Mouse (Mus musculus): Measurements from ENCODE around the gene Cbarp. TPM values are rescaled to one million over a fixed set of nuclear protein-coding genes. Genes with fewer than 3 reads are reported as not detected.
A peak's percentile ranks its signal among the peaks of the same experiment; 100 is the strongest.

Cbarp gene
- total RNA-seq, 2 experiments from 2014 or later: 1.2 to 1.6 TPM

- DNase-seq: no peak
These were observed 3.0 kb upstream of the Cbarp start for GRCm38 (mm10) chr10:80143664-80144063.

DNA sequence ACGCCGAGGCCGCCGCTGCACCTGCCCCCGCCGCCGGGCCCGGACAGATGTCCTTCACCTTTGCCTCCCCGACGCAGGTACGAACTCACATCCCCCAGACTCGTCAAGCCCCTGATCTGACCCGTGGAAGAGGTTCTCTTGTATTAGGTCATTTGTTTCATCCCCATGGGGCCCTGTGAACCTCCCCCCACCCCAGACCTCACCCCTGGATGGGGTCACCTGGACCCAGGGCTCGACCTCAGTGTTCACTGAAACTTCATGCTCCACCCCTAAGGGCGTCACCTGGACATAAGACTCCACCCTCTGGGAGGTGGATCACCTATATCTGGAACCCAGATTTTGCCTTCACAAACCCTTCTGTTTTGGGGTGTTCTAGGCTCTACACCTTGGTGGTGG, 1.9 kb upstream of the Cbarp start:
- DNase-seq: no peak

DNA sequence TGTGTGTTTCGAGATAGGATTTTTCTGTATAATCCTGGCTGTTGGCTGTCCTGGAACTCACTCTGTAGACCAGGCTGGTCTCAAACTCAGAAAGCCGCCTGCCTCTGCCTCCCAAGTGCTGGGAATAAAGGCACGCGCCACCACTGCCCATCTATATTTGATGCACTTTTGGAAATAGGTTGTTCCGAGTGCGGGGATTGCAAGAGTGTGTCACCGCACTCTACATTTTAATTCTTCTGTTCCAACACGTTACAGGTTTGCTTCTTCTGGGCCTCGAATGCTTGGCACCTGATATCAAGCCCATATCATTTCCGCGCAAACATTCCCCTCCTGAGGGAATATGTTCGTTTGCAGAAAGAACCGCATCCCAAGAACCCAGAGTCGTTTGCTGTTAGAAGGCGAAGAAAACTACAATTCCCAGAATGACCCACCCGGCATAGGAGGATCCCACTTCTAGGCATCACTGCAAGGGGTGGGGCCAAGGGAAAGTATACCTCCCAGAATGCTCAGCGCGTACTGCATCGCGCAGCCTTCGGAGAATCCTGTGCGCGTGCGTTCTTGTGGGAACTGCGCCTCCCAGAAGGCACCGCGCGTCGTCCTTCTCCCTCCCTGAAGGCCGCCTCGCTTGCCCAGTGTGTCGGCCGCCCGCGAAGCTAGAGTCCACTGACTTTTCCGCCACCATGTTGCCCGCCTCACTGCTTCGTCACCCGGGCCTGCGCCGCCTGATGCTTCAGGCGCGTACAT, 1.3 kb upstream of the Cbarp start:
- DNase-seq: peak; percentile 94

- peak; percentile 96 for DNase-seq
These were observed 608 bp upstream of the Cbarp start for GRCm38 (mm10) chr10:80141243-80141642.

DNA sequence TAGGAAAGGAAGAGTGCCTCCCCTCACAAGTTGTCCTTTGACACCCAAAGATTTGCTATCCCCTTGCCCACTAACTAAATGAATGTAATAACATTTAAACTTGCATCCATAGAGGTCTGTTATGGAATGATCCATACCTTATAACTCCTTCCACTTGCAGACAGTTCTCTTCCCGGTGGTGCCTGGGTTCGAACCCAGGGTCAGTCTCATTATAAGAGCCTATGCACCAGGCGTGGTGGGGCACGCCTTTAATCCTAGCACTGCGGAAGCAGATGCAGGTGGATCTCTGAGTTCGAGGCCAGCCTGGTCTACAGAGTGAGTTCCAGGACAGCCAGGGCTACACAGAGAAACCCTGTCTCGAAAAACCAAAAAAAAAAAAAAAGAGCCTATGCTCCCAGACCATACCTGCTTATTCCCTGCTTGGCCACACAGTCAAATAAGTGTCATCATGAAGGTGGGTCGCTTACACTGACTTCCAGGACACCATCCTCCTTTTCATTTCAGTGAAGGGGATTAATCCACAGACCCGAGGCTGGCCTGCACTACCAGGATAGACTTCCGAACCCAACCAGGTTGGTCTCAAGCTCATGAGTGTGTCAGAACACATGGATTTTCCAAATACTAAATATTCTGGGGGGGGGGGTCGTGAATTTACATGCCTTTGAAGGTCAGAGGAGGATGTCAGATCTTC, 515 bp downstream of the Cbarp start:
- no peak for DNase-seq

DNA sequence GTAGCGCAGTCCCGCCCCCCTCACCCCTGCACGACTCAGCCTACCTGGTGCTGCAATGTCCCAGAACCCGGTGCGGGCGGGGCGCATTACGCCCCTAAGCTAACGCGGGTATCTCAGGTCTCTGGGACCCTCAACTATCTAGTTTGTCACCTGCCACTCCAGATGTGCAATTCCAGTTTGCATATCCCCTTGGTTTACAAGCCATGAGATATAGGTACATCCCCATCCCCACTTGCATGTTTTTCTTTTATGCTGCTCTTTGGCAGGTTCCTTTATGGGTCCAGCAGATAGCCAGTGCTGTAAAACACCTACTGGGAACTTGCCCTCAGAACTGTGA, 1.2 kb downstream of the Cbarp start:
- DNase-seq: no peak

GRCm38 (mm10) chr10:80138553-80139438, 1.8 kb downstream of the Cbarp start, which contains the start of gene Atp5d:
Atp5d (plus strand) TSS chr10:80138632.
- peak; percentile 58 for DNase-seq

DNA sequence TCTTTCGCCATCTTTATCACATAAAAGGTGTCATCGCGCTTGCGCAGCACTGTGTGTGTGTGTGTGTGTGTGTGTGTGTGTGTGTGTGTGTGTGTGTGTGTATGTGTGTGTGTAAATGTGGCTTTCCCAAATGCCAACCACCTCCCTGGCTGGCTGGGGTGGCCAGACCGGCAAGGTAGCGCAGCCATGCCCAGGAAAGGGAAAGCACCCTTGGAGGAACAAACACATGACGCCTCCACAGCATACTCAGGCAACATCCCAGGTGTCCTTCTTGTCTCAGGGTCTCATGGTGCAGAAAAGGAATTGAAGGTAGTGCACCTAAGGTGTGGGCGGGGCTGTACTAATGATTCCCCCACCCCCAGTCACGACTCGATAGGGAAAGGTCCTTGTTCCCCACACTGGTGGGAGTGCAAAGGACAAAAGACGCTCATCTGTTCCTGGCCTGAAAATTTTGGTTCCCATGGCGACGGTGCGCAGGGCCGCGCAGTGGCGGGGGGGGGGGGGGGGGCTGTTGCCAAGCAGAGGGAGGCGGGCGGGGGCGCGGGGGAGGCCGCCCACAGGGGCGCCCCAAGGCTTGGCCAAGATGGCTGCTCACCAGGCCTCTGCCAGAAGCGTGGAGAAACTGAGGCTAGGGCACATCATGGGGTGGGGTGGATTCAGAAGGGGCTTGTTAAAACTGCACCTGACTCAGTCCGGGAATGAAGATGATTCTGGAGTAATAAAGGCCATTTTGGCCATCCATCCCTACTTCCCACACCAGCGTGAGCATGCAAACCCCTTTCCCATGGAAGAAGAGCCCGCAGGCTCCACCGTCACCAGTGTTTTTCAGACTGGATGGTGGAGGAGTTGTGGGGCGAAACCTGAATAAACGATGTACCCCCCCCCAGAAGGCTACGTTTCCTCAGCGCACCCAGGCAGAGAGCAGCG, 2.7 kb downstream of the Cbarp start:
- DNase-seq: no peak

- DNase-seq: no peak
These were observed 3.5 kb downstream of the Cbarp start for GRCm38 (mm10) chr10:80136952-80137625.

DNA sequence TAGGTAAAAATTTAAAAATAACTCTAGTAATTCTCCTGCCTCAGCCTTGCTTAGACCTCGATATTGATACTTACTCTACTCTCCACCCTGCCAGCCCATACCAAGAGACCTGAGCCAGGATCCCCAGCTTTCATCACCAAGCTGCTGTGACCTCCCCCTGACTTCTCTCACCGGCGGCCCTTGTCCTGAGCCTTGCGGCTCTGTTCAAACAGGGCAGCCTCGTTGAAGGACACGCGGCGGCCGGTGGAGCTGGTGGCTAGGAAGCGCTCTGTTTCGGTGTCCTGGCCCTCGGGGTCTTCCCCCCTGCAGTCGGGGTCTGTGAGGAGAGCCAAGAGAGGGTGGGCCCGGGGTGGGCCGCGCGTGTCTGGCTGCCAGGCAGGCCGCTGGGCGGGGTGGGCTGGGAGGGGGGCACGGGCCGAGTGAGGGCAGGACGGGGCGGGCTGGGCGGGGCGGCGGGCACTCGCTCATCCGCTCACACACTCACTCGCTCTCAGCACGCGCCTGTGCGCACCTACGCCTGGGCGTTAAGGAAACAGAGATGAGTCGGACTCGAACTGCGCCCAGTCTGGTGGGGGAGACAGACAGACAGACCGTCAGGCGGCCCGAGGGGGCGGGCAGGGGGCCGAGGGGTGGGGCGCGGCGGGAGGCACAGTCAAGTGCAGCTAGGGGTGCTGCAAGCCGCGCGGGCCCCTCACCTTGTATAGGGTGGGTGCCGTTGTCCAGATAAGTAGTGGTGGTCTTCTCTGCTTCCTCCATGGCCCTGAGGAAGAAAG, 4.3 kb downstream of the Cbarp start:
- no peak for DNase-seq

- no peak for DNase-seq
These were observed 5.0 kb downstream of the Cbarp start for GRCm38 (mm10) chr10:80135641-80136040.

DNA sequence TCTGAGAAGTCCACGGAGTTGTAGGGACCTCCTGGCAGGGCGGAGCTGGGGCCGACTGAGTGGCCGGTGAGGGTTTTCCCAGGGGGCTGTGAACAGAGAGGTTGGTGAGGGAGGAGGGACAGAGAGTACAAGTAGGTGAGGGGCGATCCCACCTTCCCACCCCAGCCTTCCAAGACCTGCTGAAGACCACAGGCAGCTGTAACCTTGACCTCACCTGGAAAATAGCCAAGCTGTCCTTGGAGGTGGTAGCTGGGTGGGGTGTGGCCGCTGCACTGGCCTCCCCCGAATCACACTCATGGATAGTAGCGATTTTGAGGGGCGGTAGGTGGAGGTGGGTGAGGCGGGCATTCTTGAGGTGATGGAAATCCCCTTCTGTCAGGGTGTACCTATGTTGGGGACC, 5.5 kb downstream of the Cbarp start:
- no peak for DNase-seq

- no peak for DNase-seq
These were observed 6.2 kb downstream of the Cbarp start for GRCm38 (mm10) chr10:80134421-80134820.

DNA sequence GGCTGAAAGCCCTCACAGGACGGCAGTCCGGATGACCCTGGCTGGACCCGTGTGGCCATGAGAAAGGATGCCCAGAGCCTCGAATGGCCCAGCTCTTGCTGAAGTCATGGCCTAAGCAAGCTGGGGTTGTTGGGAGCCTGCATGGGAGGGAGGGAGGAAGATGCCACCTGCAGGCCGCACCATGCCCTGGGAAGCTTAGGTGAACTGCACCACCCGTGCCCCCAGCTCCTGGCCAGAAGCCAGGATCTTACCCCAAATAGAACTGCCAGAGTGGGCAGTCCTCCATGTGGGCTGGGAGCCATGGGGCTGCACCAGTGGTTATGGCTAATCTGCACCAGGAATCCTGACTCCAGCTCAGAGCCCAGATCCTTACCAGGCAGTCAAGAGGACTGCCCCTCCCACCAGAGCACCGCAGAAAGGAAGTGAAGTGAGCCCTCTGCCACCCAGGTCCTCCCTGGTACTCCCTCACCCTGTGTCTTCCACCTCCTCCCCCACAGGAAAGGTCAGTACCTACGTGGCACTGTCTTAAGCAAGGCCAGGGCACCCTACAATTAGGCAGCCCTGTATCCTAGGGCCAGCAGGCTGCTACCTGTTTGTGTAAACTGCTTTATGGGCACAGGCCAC, 7.3 kb downstream of the Cbarp start:
- peak; percentile 54 for DNase-seq

DNA sequence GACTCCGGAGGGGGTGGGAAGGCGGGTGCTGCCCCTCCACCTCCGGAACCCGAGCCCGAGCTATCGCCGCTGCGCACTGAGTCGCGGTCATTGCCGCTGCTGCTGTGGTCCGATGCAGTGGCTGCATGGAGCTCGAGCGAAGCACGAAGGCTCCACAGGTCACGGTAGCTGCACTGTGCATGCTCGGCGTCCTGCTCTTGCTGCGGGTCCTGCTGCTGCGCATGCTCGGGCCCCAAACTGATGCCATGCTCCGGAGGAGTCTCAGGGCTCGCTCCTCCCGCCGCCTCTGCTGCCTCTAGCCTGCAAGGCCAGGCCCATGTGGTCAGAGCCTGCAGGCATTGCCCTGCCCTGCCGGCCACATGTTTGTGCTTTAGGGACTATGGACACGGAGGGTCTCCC, 8.7 kb downstream of the Cbarp start:
- DNase-seq: peak; percentile 6

DNA sequence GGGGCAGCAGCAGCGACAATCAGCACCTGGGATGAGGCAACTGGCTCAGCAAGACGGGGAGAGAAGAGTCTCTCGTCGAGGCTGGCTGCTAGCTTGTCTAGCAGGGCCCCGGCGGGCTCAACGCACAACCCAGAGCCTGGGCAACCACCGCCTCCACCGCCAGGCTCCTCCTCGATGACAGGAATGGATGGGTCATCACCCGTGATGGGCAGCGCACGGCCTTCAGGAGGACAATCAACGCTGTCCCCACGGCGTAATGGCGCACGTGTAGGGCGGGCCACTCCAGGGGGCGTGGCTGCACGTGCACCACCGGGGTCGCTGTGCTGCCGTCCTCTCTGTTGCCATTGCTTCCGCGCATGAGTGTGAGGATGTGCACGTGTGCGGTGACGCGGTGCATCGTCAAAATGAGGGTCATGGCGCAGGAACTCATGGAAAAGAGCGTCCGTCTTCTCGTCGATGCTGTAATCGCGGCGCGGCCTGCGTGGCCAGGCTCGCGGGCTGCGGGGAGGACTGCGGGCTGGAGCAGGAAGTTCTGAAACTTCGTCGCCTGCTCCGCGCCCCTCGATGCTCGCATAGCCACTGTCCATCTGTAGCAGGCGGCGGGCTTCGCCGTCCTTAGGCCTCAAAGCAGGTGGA, 9.2 kb downstream of the Cbarp start:
- DNase-seq: peak; percentile 13

DNA sequence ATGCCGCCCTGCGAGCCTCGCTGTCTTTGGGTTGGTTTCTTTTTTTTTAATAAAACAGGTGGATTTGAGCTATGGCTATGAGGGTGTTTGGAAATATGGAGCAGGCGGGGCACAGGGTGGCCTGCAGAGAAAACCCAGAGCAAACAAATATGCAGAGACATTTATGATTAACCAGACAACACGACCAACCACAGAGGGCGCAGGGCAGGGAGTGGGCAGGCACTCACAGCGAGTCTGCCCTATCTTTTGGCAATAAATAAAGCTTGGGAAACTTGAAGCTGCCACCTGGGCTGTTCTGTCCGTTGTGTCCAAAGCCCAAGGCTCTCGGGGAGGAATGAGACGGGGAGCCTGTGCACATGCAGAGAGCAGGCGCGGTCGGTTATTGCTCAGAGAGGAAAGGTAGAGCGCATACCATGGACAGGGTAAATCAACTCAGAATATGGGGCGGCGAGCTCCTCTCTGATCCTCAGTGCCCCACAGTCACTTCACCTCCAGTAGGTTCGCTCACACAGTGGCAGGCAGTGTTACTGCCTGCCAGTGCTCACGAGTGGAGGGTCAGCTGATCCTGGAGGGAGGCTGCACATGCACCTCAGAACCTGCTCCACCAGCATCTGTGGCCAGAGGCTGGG, 10.1 kb downstream of the Cbarp start:
- DNase-seq: peak; percentile 5

DNA sequence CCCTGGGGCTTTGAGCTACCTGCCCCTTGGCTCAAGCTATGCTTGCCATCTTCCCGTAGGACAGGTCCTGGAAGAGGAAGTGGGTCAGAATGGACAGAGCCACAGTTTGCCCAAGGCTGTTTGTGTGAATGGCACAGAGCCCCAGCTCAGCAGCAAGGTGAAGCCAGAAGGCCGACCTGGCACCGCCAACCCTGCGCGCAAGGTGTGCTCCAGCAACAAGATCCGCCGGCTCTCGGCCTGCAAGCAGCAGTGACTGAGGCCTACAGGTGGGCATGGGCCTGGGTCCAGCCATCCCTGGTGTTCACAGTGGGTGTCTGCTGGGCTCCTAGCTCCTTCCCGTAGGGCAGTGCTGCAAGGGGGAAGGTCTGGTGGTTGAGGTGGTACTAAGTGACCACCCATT, 10.8 kb downstream of the Cbarp start:
- peak; percentile 6 for DNase-seq

GRCm38 (mm10) chr10:80127920-80128319, 12.7 kb downstream of the Cbarp start:
- DNase-seq: peak; percentile 4

All from gastrocnemius, postnatal 25 days (tissue).